Mouse (Mus musculus): ENCODE measurements around the gene Ccpg1. TPM values are rescaled to one million over a fixed set of nuclear protein-coding genes. Genes with fewer than 3 reads are reported as not detected.

Ccpg1 gene
- total RNA-seq, 1 experiment from 2014 or later, result 267 TPM

DNA sequence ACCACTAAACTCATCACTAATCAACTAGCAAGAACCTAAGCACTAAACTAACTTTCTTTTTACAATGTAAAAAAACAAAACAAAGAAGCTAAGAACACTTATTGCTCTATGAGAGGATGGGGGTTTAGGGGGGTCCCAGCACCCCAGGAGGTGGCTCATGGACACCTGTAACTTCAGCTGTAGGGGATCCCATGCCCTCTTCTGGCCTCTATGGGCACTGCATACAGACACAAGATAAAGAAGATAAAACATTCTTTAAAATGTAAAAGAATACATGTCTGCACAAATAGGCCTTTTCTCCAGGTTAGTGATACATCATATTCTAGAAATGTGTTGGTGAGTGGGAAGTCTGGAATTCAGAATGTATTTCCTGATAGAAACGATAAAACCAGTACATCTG, 48.2 kb downstream of the Ccpg1 start:
- no peak for ATAC-seq (replicated peaks; ENCODE audit: insufficient number of reproducible peaks, low FRiP score, low TSS enrichment, poor library complexity, severe bottlenecking)

DNA sequence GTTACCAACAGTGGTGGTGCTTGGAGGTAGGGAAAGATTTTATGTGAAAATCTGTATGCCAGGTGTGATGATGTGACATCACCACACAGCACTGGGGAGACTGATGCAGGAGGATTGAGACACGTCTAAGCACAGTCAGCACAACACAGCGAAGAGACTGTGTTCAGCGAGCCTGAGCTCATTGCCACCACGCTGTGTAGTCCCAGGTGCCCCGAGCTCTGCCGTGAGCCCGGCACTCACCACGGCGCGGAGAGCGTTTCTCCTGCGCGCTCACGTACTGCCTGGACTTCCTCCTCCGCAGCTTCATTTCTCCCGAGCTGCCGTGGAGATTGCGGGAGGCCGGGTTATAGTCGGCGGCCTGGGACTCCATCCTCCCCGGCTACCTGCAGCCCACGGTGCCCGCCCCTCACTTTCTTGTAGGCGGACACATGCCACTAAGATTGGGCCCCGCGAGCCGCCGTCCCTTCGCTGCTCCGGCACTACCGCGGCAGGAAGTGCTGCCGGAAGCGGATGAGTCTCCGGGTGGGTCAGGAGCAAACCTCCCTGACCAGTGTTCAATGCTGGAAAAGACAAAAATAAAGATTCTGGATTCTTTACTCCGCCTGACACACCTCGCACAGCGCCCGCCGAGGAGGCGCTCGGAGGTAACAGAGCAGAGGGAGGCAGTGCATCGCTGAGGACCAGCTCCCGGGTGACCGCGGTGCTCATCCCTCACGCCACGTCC, 54.2 kb downstream of the Ccpg1 start:
- ATAC-seq (replicated peaks; ENCODE audit: insufficient number of reproducible peaks, low FRiP score, low TSS enrichment, poor library complexity, severe bottlenecking), result peak; percentile 81

- no peak for ATAC-seq (replicated peaks; ENCODE audit: insufficient number of reproducible peaks, low FRiP score, low TSS enrichment, poor library complexity, severe bottlenecking)
Measured at GRCm38 (mm10) chr9:73040080-73040479, 54.9 kb downstream of the Ccpg1 start, which contains the start of gene Pigb. Pigb (minus strand) TSS chr9:73040378.

DNA sequence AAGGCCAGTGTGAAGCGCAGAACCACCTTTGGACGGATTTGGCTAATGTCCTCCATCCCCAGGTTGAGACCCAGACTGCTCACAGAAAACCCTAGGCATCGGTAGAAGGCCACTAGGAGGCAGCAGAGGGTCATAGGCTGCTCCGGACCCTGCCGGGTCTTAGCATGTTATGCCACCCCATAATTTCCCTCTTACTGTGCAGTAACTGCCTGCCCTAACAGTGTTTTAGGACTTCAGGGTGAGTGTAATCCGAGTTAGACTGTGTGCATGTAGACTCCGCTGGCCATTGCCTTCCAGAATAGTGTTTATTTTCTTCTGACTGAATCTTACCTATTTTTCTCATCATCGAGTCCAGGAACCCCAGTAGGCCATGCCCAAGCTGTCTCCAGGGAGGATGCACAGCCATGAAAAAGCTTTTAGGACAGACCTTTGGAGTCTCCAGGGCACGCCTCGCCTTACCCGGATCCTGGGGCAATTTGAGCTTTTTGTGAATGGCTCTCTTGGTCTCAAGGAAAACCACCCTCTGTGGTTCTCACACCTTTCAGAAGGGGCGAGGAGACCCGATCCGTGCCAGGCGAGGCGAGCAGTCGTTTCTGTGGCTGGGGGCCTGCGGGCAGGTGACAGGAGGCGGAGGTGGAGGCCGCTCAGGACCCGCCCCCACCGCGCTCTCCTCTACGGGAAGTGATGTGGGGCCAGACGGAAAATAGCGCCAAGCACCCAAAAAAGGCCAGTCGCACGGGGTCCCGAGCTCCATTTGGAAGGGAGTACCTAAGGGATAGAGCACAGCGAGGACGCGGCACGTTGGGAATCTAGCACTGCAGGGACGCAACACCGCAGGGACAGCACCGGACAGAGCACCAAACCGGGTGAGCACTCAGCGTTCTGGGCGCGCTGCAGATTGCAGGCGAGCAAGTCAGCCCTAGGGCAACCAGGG, 59.2 kb downstream of the Ccpg1 start, which contains the start of gene Rab27a:
Rab27a (plus strand) TSS at position 709 of the 934 bp plus-strand sequence.
- peak; percentile 89 for ATAC-seq (replicated peaks; ENCODE audit: insufficient number of reproducible peaks, low FRiP score, low TSS enrichment, poor library complexity, severe bottlenecking)

DNA sequence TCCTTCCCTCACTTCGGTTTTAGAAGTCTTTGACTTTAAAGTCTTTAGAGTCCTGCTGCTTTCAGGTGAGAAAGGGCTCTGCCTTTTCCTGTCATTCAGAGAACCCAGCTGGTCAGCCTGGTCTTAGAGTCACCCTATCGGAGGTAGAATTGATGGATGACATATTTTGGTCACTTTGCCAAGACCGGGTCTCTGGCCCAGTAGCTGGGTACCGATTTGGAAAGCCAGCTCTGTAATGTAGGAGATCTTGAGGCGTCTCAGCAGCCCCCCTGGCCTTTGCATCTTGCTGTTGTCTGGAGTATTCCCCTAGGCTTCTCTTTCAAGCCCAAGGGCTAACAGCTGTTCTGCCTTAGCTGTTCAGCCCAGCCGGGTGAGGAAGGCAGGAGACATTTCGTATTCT, 60.0 kb downstream of the Ccpg1 start:
- no peak for ATAC-seq (replicated peaks; ENCODE audit: insufficient number of reproducible peaks, low FRiP score, low TSS enrichment, poor library complexity, severe bottlenecking)

DNA sequence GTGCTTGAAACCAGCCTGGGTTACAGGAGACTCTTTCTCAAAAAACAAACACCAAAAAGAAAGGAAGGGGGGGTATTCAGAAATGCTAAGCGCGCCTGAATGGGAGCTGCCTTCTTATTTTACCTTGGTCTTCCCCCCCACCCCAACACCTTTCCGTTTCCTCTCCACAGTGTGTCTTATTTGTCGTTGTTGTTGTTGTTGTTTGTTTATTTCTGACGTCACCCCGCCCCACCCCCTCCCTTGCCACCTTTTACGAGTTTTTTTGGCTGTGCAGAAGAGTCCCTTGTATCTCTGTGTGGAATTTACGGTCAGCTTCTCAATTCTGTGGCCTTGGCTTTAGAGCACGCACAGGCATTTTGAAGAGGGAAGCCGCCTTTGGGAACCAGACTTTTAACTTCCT, 60.5 kb downstream of the Ccpg1 start:
- no peak for ATAC-seq (replicated peaks; ENCODE audit: insufficient number of reproducible peaks, low FRiP score, low TSS enrichment, poor library complexity, severe bottlenecking)

- no peak for ATAC-seq (replicated peaks; ENCODE audit: insufficient number of reproducible peaks, low FRiP score, low TSS enrichment, poor library complexity, severe bottlenecking)
Measured at GRCm38 (mm10) chr9:73047906-73048305, 62.7 kb downstream of the Ccpg1 start.

DNA sequence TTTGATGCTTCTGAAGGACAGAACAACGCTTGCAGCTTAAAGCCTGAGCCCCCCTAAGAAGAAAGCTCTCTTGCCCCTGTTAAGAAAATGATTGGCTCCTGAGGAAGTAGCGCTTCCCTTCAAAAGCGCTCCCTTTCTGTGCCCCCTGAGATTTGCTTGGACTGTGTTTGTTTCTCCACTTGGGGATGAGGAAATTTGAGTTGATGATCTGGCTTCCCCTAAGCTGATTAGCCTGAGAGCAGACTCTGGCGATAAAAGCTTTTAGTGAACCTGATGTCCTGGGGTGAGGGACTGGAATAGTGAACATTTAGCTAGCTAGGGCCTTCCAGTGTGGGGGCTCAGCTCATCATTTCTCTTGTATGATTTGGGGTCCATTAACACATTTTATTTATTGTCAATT, 63.7 kb downstream of the Ccpg1 start:
- no peak for ATAC-seq (replicated peaks; ENCODE audit: insufficient number of reproducible peaks, low FRiP score, low TSS enrichment, poor library complexity, severe bottlenecking)

- no peak for ATAC-seq (replicated peaks; ENCODE audit: insufficient number of reproducible peaks, low FRiP score, low TSS enrichment, poor library complexity, severe bottlenecking)
Measured at GRCm38 (mm10) chr9:73049833-73050232, 64.6 kb downstream of the Ccpg1 start.

DNA sequence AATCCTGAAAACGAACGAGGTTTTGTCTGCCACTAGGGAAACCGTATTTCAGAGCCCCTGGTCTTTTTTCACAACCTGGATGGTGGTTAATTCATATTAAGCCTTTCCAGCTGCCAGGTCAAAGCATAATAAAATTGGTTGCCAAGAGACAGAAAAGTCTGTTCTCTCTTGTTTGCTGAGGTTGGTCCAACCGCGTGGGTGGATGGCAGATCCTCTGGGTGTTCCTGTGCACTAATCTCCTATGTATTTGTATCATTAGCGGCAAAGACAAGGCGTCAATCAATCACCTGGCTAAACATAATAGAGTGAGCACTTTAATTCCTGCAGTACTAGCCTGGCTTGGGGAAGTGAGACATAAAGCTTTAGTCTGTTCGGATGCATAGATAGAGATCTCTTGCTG, 65.4 kb downstream of the Ccpg1 start:
- no peak for ATAC-seq (replicated peaks; ENCODE audit: insufficient number of reproducible peaks, low FRiP score, low TSS enrichment, poor library complexity, severe bottlenecking)

DNA sequence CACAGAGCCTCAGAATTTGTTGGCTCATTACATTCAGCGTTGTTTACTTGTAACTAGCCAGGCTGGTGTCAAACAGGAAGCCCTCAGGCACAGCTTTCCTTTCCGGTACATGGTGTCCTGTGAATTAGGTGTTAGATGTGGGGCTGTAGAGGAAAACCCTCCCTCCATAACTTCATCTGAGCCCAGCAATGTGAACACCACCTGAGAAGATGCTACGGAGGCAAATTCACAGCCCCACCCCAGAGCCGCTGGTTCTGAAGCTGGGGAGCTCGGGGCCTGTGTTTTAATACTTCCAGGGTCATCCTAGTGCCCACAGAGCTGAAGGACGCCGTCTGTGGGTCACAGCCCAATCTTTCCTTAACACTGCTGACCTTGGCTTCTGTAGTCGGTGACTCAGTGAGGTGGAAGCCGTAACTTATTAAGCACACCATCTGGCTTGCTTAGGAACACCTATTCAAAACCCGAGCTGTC, 70.2 kb downstream of the Ccpg1 start:
- ATAC-seq (replicated peaks; ENCODE audit: insufficient number of reproducible peaks, low FRiP score, low TSS enrichment, poor library complexity, severe bottlenecking), result no peak

DNA sequence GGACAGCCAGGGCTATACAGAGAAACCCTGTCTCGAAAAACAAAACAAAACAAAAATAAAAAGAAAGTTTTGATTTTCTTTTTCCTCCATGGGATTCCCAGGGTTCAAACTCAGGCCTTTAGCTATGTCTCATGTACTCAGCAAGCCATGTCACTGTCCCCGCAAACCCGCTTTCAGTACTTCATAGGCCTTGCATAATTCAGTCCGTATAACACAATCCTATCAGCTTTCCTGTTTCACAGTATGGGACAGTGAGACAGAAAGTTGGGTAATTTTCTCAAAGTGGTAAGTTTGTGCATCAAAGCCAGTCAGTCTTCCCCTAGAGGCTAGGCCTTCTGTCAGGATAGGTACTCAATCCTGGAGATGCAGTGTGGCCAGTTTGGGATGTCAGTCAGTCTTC, 74.0 kb downstream of the Ccpg1 start:
- ATAC-seq (replicated peaks; ENCODE audit: insufficient number of reproducible peaks, low FRiP score, low TSS enrichment, poor library complexity, severe bottlenecking), result no peak

- ATAC-seq (replicated peaks; ENCODE audit: insufficient number of reproducible peaks, low FRiP score, low TSS enrichment, poor library complexity, severe bottlenecking), result no peak
Measured at GRCm38 (mm10) chr9:73063621-73064290, 78.5 kb downstream of the Ccpg1 start.

Other genes with a start within 250 kb of the Ccpg1 start
- not detected in 3 replicates for gene Prtg, start 178.6 kb upstream of the Ccpg1 start, total RNA-seq (2017)
- 0.10 TPM in 1 of 3 replicates, not detected in the others for gene Pygo1, start 59.8 kb upstream of the Ccpg1 start, total RNA-seq (2017)
- 0.29 to 3.4 TPM in 2 of 3 replicates, not detected in the other for gene Dyx1c1, start 26.6 kb upstream of the Ccpg1 start, total RNA-seq (2017)
- 1.0 TPM in 1 of 3 replicates, not detected in the others for gene Gm44503, start 26.6 kb upstream of the Ccpg1 start, total RNA-seq (2017)
- gene Ccpg1os, start within 50 bp of the Ccpg1 start, total RNA-seq (2017), result 5.9 to 7.1 TPM in 2 of 3 replicates, not detected in the other
- 3.0 to 9.6 TPM (median 5.2 TPM) in 3 replicates for gene Pigb, start 54.9 kb downstream of the Ccpg1 start, total RNA-seq (2017)
- gene Rab27a, start 59.4 kb downstream of the Ccpg1 start, total RNA-seq (2017), result 86.9 to 93.4 TPM (median 92.6 TPM) in 3 replicates
- gene Khdc3, start 116.4 kb downstream of the Ccpg1 start, total RNA-seq (2017), result 1.3 TPM in 1 of 3 replicates, not detected in the others
- gene Gm20509, start 117.0 kb downstream of the Ccpg1 start, total RNA-seq (2017), result 2.2 TPM in 1 of 3 replicates, not detected in the others
- 52.8 to 89.3 TPM (median 60.9 TPM) in 3 replicates for gene Rsl24d1, start 128.0 kb downstream of the Ccpg1 start, total RNA-seq (2017)

All from monocyte, adult 5-6 weeks (primary cell).